Mouse (Mus musculus) heart, postnatal 10 days (tissue): Measurements from ENCODE around the gene Mlx. TPM values are rescaled to one million over a fixed set of nuclear protein-coding genes. Genes with fewer than 3 reads are reported as not detected.

Source experiments
- DNase-seq, 2 experiments: peaks; one replicate each; pipeline ENCODE4 v3.0.0; 2021
- intact Hi-C: fragments of 180-260 bp; cut with DNase I; formaldehyde crosslinking; loops from one replicate; pipeline ENCODE4 v1.15.1; 2025
- microRNA-seq, 2 experiments: library from miRNA; unstranded; fragments of <30 nt; microRNA quantifications; one replicate each; pipeline ENCODE4 v1.2.0; 2022
- total RNA-seq, 2 experiments: library from RNA; stranded (reverse); gene quantifications; 2 replicates each; pipeline ENCODE4 v1.2.3; 2021

Mlx gene
- total RNA-seq, 2 experiments from 2014 or later, result 14.1 to 18.1 TPM

DNA sequence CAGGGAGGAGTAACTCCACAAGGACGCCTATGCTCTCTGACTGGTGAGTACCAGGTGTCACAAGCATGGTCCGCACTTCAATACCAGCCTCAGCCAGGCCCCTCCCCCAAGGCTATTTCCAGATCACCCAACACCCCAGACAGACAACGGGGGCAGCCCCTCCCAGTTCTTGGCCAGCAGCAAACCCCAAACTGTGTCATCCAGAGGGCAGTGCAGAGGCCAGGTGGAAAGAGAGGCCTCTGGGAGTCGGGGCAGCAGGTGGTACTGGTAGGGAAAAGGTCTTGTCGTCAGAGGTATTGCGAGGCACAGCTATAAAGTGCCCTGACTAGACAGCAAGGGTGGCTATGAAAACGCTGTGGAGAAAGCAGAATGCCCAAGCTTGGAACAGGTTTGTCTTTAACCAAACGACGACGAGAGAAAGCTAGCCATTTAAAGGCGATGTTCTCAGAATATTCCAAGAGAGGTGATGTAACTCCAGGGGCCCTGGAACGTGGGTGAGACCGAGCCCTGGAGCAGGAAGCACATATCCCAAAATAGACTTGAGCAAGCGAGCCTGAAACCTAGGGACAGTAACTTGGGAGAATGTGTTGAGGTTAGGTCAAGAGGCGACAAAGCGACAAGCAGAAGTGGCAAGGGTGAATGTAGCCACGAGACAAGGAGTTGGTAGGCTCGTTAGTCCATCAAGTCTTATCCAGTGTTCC lies 43.1 kb downstream of the Mlx start:
- intact Hi-C loops, result no loop called here
- peak; percentile 87 to 88 for DNase-seq

DNA sequence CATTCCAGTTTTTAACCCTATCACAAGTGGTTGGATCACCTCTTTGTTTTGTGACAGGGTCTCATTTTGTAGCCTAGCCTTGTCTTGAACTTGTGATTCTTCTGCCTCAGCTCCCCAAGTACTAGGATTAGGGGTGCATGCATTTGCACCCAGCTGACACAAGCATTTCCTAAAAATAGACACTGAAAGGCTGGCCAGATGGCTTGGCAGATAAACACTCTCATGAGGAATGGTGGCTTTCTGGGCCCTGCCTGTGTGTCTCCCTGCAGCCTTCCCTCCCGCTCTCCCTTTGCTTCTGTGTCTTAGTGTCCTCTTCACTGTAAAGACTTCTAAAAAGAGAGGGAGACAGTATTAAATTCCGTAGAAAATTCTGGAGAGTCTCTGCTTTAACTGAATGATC lies 44.1 kb downstream of the Mlx start:
- DNase-seq, result no peak
- intact Hi-C loops, result no loop called here

DNA sequence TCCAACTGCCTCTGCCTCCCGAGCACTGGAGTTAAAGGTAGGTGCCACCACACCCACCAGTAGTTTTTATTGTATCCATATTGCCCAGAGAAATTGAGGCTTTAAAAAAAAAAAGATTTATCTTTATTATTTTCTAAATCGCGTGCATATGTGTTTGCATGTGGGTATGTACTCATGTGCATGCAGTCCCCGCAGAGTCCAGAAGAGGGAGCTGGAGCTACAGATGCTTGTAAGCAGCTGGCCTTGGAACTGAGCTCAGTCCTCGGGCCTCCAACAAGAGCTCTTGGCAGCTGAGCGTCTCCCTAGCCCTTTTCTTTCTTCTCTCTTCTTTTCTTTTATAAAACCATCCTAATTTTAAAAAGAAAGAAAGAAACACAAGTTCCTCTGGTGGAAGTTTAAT lies 44.6 kb downstream of the Mlx start:
- intact Hi-C loops, result no loop called here
- DNase-seq, result peak in 1 of 2 experiments; percentile 48

DNA sequence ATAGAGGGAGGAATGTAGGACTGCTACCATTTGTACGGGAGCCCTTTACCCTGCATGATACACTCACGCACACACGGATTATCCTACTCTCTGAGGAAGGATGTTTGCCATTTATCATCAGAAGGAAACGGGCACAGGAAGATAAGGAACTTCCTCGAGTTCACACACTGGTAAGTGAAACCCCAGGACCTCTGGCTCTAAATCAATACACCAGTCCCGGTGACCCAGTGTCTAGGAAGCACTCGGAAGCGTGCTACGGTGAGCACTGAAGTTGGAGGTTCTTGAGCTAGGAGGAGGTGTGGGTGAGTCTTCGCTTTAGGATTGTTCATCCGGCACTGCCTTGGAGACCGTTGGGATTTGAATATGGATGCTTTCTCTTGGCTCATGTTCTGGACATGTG lies 46.0 kb downstream of the Mlx start:
- no peak for DNase-seq
- intact Hi-C loops, result no loop called here

DNA sequence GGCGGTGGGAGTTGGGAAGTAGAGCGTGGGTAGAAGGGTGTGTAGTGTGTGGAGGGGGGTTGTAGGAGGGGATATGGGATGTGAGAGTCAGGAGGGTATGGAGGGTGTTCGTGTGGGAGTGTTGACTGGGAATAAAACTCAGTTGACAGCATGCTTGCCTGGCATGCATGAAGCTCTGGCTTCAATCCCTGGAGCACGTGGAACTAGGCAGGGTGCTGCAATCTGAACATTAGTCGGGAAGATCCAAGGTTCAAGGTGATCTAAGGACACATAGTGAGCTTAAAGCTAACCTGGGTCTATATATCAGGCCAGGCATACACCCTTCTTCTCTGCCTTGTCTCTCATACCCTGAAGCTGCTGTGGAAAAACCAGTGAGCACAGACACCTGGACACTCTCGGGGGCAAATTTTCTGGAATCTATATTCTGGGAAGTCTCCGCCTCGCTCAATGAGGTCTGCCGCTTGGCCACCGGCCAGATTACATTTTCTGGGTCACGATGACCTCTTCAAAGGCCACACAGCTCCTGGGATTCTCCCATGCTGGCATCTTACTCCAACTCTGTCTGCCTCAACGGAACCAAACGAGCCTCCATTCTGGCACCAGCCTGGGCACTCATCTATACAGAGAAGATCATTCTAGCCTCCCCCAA lies 47.3 kb downstream of the Mlx start:
- intact Hi-C loops, result no loop called here
- peak in 1 of 2 experiments; percentile 37 for DNase-seq

DNA sequence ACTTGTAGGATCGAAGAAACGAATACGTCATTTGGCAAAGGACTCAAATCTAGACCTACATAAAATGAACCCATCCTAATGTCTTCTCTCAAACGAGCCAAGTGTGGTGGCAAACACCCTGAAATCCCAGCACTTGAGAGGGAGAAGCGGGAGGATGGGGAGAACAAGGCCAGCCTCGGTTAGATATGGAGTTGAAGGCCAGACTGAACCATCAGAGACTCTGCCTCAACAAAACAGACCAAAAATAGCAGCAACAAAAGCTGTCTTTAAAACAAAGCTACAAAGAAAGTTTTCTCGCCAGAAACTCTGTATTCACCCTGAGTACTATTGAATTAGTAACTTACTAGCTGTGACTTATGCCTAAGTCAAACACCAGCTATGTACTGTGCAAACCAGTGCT lies 49.9 kb downstream of the Mlx start:
- no peak for DNase-seq

DNA sequence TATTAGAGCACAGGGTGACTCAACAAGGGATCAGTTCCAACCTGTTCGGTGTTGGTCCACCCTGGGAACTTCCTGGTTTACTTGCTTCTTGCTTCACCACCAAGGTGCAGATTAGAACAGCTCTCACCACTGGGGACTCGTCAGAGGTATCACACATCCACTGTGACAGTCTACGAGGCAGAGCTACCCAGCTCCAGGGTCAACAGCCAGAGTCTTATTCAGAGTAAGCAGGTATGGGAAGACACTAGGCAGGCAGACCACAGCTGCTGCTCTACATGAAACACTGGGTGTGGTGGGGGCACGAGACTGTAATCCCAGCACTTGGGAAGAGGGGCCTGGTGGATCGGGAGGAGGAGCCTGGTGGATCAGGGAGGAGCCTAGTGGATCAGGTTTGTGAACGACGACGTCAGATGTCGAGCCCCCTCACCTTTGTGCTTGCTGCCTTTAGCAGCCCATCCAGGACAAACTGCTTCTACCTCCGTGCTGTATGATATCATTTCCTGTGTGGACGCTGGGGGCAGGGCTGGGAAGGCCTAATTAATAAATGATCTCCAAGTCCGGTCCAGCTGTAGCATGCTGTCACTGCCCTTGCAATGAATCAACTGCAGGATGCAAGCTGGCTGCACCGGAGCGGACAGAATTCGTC lies 51.6 kb downstream of the Mlx start:
- peak; percentile 45 to 55 for DNase-seq
- intact Hi-C loops, result no loop called here

More for the DNA sequence above, 49.9 kb downstream of the Mlx start:
- intact Hi-C loops, result no loop called here

DNA sequence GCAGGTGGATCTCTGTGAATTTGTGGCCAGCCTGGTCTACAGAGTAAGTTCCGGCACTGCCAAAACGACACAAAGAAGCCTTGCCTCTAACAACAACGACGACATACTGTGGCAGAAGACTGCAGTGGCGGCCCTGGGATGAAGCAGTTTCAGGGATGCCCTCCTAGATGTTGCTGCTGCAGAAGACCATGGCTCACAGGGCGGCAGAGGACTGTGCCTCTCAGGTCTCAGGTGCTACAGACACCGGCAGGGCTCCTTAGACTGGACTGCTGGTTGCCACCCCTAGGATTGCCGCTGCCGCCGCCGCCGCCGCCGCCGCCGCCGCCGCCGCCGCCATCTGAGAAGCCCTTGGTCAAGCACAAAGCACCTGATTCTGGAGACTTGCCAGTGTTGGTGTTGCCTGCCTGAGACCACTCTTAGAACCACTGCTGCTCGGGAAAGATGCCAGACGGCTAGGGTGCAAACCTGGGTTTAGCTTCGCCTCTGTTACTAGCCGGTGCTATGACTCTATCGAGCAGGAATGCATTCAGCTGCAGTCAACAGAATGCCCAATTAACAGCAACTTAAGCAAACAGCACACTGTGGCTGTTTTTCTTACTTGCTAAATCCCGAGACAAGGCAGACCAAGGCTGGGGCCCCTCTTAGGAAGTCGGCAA lies 53.2 kb downstream of the Mlx start:
- DNase-seq, result peak; percentile 47 to 50

DNA sequence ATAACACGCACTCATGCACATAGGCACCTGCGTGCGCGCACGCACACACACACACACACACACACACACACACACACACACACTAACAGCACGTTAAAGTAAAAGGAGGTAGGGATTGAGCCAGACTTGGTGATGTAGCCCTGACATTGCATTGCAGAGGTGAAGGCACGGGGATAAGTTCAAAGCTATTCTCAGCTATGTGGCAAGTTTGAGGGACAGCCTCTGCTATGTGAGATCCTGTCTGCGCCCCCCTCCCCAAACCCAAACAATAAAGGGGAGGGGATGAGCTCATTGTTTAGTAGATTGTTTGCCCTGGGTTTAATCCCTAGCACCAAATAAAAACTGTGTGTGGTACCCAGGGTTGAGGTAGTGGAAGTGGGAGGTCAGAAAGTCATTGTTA lies 54.0 kb downstream of the Mlx start:
- intact Hi-C loops, result no loop called here

More for the DNA sequence above, 53.2 kb downstream of the Mlx start:
- intact Hi-C loops, result no loop called here

More for the DNA sequence above, 54.0 kb downstream of the Mlx start:
- DNase-seq, result no peak

Small RNAs within 50 kb of the gene (microRNA-seq; reads per million reads assigned to microRNA genes)
- gene Gm27626, result 0 reads per million in 2 experiments

Other genes with a start within 250 kb of the Mlx start
- gene Stat5b, start 236.6 kb upstream of the Mlx start, total RNA-seq, result 10 to 100 TPM; 52.1 to 58.6 TPM
- gene Stat5a, start 227.9 kb upstream of the Mlx start, total RNA-seq, result 10 to 100 TPM; 22.9 to 26.9 TPM
- 100 to 1,000 TPM; 110 to 117 TPM for gene Stat3, start 147.7 kb upstream of the Mlx start, total RNA-seq
- 100 to 1,000 TPM; 462 to 471 TPM for gene Cavin1, start 116.4 kb upstream of the Mlx start, total RNA-seq
- 10 to 100 TPM; 89.6 to 93.8 TPM for gene Atp6v0a1, start 77.8 kb upstream of the Mlx start, total RNA-seq
- 1 to 10 TPM; 9.9 to 10.0 TPM for gene Naglu, start 17.3 kb upstream of the Mlx start, total RNA-seq
- under 1 TPM in 1 of 2 experiments, not detected in 1; 0.45 TPM for gene Hsd17b1, start 8.9 kb upstream of the Mlx start, total RNA-seq
- gene Coasy, start 4.7 kb upstream of the Mlx start, total RNA-seq, result 10 to 100 TPM; 18.7 to 21.4 TPM
- 1 to 10 TPM; 5.0 to 5.6 TPM for gene Psmc3ip, start 8.2 kb downstream of the Mlx start, total RNA-seq
- gene Retreg3, start 32.6 kb downstream of the Mlx start, total RNA-seq, result 10 to 100 TPM; 37.6 to 41.6 TPM
- gene Tubg1, start 32.7 kb downstream of the Mlx start, total RNA-seq, result 10 to 100 TPM; 27.0 to 31.1 TPM
- gene Tubg2, start 68.6 kb downstream of the Mlx start, total RNA-seq, result 1 to 10 TPM; 3.4 to 3.5 TPM
- 1 to 10 TPM; 1.8 to 2.1 TPM for gene Cntnap1, start 83.2 kb downstream of the Mlx start, total RNA-seq
- gene Plekhh3, start 84.1 kb downstream of the Mlx start, total RNA-seq, result 10 to 100 TPM; 23.6 to 28.3 TPM
- gene Ccr10, start 88.2 kb downstream of the Mlx start, total RNA-seq, result under 1 TPM; 0.14 to 0.20 TPM
- gene Ezh1, start 139.2 kb downstream of the Mlx start, total RNA-seq, result 10 to 100 TPM; 20.5 to 22.5 TPM
- 100 to 1,000 TPM; 146 to 180 TPM for gene Ramp2, start 158.8 kb downstream of the Mlx start, total RNA-seq
- 100 to 1,000 TPM in 1 of 2 experiments, 10 to 100 TPM in 1; 97.5 to 111 TPM for gene Vps25, start 166.4 kb downstream of the Mlx start, total RNA-seq
- 1 to 10 TPM; 5.7 to 7.6 TPM for gene Wnk4, start 173.3 kb downstream of the Mlx start, total RNA-seq
- gene Cntd1, start 191.7 kb downstream of the Mlx start, total RNA-seq, result under 1 TPM; 0.14 to 0.57 TPM
- gene Coa3, start 191.8 kb downstream of the Mlx start, total RNA-seq, result 10 to 100 TPM; 84.2 to 92.6 TPM
- 100 to 1,000 TPM in 1 of 2 experiments, 10 to 100 TPM in 1; 94.3 to 109 TPM for gene Becn1, start 215.0 kb downstream of the Mlx start, total RNA-seq
- gene Psme3, start 228.9 kb downstream of the Mlx start, total RNA-seq, result 10 to 100 TPM; 74.9 to 90.0 TPM
- 1 to 10 TPM; 2.5 to 3.1 TPM for gene Aoc2, start 237.8 kb downstream of the Mlx start, total RNA-seq
- 10 to 100 TPM; 39.0 to 49.9 TPM for gene Aoc3, start 243.3 kb downstream of the Mlx start, total RNA-seq